Mouse (Mus musculus): ENCODE data around the gene Rab21. TPM values are rescaled to one million over a fixed set of nuclear protein-coding genes. Genes with fewer than 3 reads are reported as not detected.
A peak's percentile ranks its signal among the peaks of the same experiment; 100 is the strongest.

Rab21 gene
- polyA plus RNA-seq, 1 experiment from 2014 or later = 7.0 TPM

GRCm38 (mm10) chr10:115350810-115351397, 35.5 kb upstream of the Rab21 start:
- H3K4me3 ChIP-seq (ENCODE audit: low read length) = no peak overlapping the region
- no peak overlapping the region for H3K27ac ChIP-seq (ENCODE audit: low read depth, low read length)
- peaks cover 8% of the 10 kb centered on the region for H3K36me3 ChIP-seq (ENCODE audit: control insufficient read depth, insufficient read depth, low read length)
- H3K4me1 ChIP-seq (ENCODE audit: control insufficient read depth, insufficient read depth, low read depth, low read length) = no peaks in the 10 kb centered on the region
- H3K27me3 ChIP-seq (replicated peaks; ENCODE audit: control insufficient read depth, insufficient read depth, low read length) = no peaks in the 10 kb centered on the region
- no peak overlapping the region for H3K9ac ChIP-seq (ENCODE audit: low read depth, low read length)
- no peak for ATAC-seq
- H3K9me3 ChIP-seq (ENCODE audit: control insufficient read depth, low read length) = no peaks in the 10 kb centered on the region
- WGBS = 86% methylated on average over 2 of the region's 2 CpGs
- no peak overlapping the region for H3K4me2 ChIP-seq (ENCODE audit: low read length)

GRCm38 (mm10) chr10:115349509-115349908, 34.1 kb upstream of the Rab21 start:
- Histone ChIP-seq H3K27ac (ENCODE audit: low read depth, low read length) (no peak overlapping the region), H3K9me3 (ENCODE audit: control insufficient read depth, low read length) (no peaks in the 10 kb centered on the region), H3K4me3 (ENCODE audit: low read length) (no peak overlapping the region), H3K9ac (ENCODE audit: low read depth, low read length) (no peak overlapping the region), H3K4me2 (ENCODE audit: low read length) (no peak overlapping the region), H3K36me3 (ENCODE audit: control insufficient read depth, insufficient read depth, low read length) (peaks cover 8% of the 10 kb centered on the region; the same call in 1 of the 2 replicates), H3K27me3 (replicated peaks; ENCODE audit: control insufficient read depth, insufficient read depth, low read length) (no peaks in the 10 kb centered on the region), H3K4me1 (ENCODE audit: control insufficient read depth, insufficient read depth, low read depth, low read length) (no peaks in the 10 kb centered on the region)
- 84% methylated on average over 7 of the region's 7 CpGs for WGBS
- no peak for ATAC-seq

GRCm38 (mm10) chr10:115349029-115349428, 33.6 kb upstream of the Rab21 start:
- Histone ChIP-seq H3K4me2 (ENCODE audit: low read length) (no peak overlapping the region), H3K36me3 (ENCODE audit: control insufficient read depth, insufficient read depth, low read length) (peaks cover 8% of the 10 kb centered on the region; the same call in 1 of the 2 replicates), H3K4me3 (ENCODE audit: low read length) (no peak overlapping the region), H3K9ac (ENCODE audit: low read depth, low read length) (no peak overlapping the region), H3K27ac (ENCODE audit: low read depth, low read length) (no peak overlapping the region), H3K4me1 (ENCODE audit: control insufficient read depth, insufficient read depth, low read depth, low read length) (no peaks in the 10 kb centered on the region), H3K27me3 (replicated peaks; ENCODE audit: control insufficient read depth, insufficient read depth, low read length) (no peaks in the 10 kb centered on the region), H3K9me3 (ENCODE audit: control insufficient read depth, low read length) (no peaks in the 10 kb centered on the region)
- ATAC-seq = peak; percentile 52
- 58% methylated on average over 10 of the region's 10 CpGs for WGBS

DNA sequence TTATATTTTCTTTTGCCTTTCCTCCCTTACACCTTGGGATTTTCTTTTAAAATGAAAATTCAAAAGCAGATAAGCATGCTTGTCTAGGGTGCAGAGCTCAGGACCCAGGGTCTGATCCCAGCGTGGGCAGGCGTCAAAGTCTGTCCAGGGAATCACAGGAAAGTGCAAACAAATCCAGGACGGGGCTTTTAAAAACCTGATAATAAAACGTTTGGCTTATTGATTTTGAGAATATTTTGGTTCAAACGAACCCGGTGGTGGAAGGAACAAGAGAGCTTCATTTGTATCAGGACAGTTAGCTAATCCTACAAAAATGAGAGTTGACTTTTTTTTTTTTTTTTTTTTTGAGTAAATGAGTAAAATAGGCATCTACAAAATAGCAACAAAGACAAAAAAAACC, 32.7 kb upstream of the Rab21 start:
- no peaks in the 10 kb centered on the region for H3K4me1 ChIP-seq (ENCODE audit: control insufficient read depth, insufficient read depth, low read depth, low read length)
- no peak overlapping the region for H3K4me2 ChIP-seq (ENCODE audit: low read length)
- WGBS = 88% methylated on average over 6 of the region's 6 CpGs
- H3K4me3 ChIP-seq (ENCODE audit: low read length) = no peak overlapping the region
- no peak overlapping the region for H3K27ac ChIP-seq (ENCODE audit: low read depth, low read length)
- ATAC-seq = no peak
- H3K9ac ChIP-seq (ENCODE audit: low read depth, low read length) = no peak overlapping the region
- no peaks in the 10 kb centered on the region for H3K9me3 ChIP-seq (ENCODE audit: control insufficient read depth, low read length)
- peaks cover 8% of the 10 kb centered on the region; the same call in 1 of the 2 replicates for H3K36me3 ChIP-seq (ENCODE audit: control insufficient read depth, insufficient read depth, low read length)
- no peaks in the 10 kb centered on the region for H3K27me3 ChIP-seq (replicated peaks; ENCODE audit: control insufficient read depth, insufficient read depth, low read length)

GRCm38 (mm10) chr10:115346444-115346843, 31.1 kb upstream of the Rab21 start:
- H3K4me2 ChIP-seq (ENCODE audit: low read length) = no peak overlapping the region
- no peak overlapping the region for H3K4me3 ChIP-seq (ENCODE audit: low read length)
- no peaks in the 10 kb centered on the region for H3K27me3 ChIP-seq (replicated peaks; ENCODE audit: control insufficient read depth, insufficient read depth, low read length)
- no peak overlapping the region for H3K27ac ChIP-seq (ENCODE audit: low read depth, low read length)
- H3K36me3 ChIP-seq (ENCODE audit: control insufficient read depth, insufficient read depth, low read length) = peaks cover 16% of the 10 kb centered on the region
- no peak for ATAC-seq
- H3K4me1 ChIP-seq (ENCODE audit: control insufficient read depth, insufficient read depth, low read depth, low read length) = no peaks in the 10 kb centered on the region
- H3K9me3 ChIP-seq (ENCODE audit: control insufficient read depth, low read length) = no peaks in the 10 kb centered on the region
- H3K9ac ChIP-seq (ENCODE audit: low read depth, low read length) = no peak overlapping the region

- Histone ChIP-seq H3K9ac (ENCODE audit: low read depth, low read length) (no peak overlapping the region), H3K4me3 (ENCODE audit: low read length) (no peak overlapping the region), H3K27me3 (replicated peaks; ENCODE audit: control insufficient read depth, insufficient read depth, low read length) (no peaks in the 10 kb centered on the region), H3K4me2 (ENCODE audit: low read length) (no peak overlapping the region), H3K36me3 (ENCODE audit: control insufficient read depth, insufficient read depth, low read length) (peaks cover 16% of the 10 kb centered on the region), H3K27ac (ENCODE audit: low read depth, low read length) (no peak overlapping the region), H3K9me3 (ENCODE audit: control insufficient read depth, low read length) (no peaks in the 10 kb centered on the region), H3K4me1 (ENCODE audit: control insufficient read depth, insufficient read depth, low read depth, low read length) (no peaks in the 10 kb centered on the region)
- no peak for ATAC-seq
- 88% methylated on average over 4 of the region's 4 CpGs for WGBS
These were observed 27.5 kb upstream of the Rab21 start for GRCm38 (mm10) chr10:115342771-115343425.

GRCm38 (mm10) chr10:115339820-115340328, 24.5 kb upstream of the Rab21 start:
- H3K9me3 ChIP-seq (ENCODE audit: control insufficient read depth, low read length) = no peaks in the 10 kb centered on the region
- no peak overlapping the region for H3K4me2 ChIP-seq (ENCODE audit: low read length)
- 95% methylated on average over 7 of the region's 7 CpGs for WGBS
- ATAC-seq = no peak
- no peaks in the 10 kb centered on the region for H3K27me3 ChIP-seq (replicated peaks; ENCODE audit: control insufficient read depth, insufficient read depth, low read length)
- H3K4me1 ChIP-seq (ENCODE audit: control insufficient read depth, insufficient read depth, low read depth, low read length) = no peaks in the 10 kb centered on the region
- no peak overlapping the region for H3K4me3 ChIP-seq (ENCODE audit: low read length)
- H3K36me3 ChIP-seq (ENCODE audit: control insufficient read depth, insufficient read depth, low read length) = peaks cover 8% of the 10 kb centered on the region
- no peak overlapping the region for H3K27ac ChIP-seq (ENCODE audit: low read depth, low read length)
- H3K9ac ChIP-seq (ENCODE audit: low read depth, low read length) = no peak overlapping the region

- H3K27me3 ChIP-seq (replicated peaks; ENCODE audit: control insufficient read depth, insufficient read depth, low read length) = no peaks in the 10 kb centered on the region
- no peaks in the 10 kb centered on the region for H3K9me3 ChIP-seq (ENCODE audit: control insufficient read depth, low read length)
- peaks cover 2% of the 10 kb centered on the region; the same call in 1 of the 2 replicates for H3K36me3 ChIP-seq (ENCODE audit: control insufficient read depth, insufficient read depth, low read length)
- no peaks in the 10 kb centered on the region for H3K4me1 ChIP-seq (ENCODE audit: control insufficient read depth, insufficient read depth, low read depth, low read length)
- H3K9ac ChIP-seq (ENCODE audit: low read depth, low read length) = no peak overlapping the region
- H3K4me3 ChIP-seq (ENCODE audit: low read length) = no peak overlapping the region
- no peak overlapping the region for H3K4me2 ChIP-seq (ENCODE audit: low read length)
- 88% methylated on average over 4 of the region's 4 CpGs for WGBS
- no peak for ATAC-seq
- H3K27ac ChIP-seq (ENCODE audit: low read depth, low read length) = no peak overlapping the region
These were observed 21.5 kb upstream of the Rab21 start for GRCm38 (mm10) chr10:115336901-115337300.

DNA sequence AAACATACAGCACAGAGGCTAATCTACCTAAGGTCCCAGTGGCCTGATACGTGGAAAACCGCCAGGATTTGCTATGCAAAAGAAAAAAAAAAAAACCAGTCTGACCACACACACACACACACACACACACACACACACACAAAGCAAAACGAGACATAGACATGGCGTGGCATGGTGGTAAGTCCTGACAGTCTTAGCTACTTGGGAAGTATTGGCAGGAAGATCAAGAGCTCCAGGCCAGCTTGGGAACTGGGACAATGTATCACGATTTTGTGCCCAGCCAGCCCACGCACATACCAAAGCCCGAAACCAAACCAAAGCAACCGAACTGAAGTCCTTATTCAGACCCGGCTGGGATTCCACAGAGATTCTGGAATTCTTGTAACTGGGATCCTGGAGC, 18.1 kb upstream of the Rab21 start:
- no peak for ATAC-seq
- H3K4me3 ChIP-seq (ENCODE audit: low read length) = no peak overlapping the region
- WGBS = 84% methylated on average over 9 of the region's 9 CpGs
- H3K9ac ChIP-seq (ENCODE audit: low read depth, low read length) = no peak overlapping the region
- no peaks in the 10 kb centered on the region for H3K4me1 ChIP-seq (ENCODE audit: control insufficient read depth, insufficient read depth, low read depth, low read length)
- no peak overlapping the region for H3K4me2 ChIP-seq (ENCODE audit: low read length)
- no peaks in the 10 kb centered on the region for H3K9me3 ChIP-seq (ENCODE audit: control insufficient read depth, low read length)
- H3K27ac ChIP-seq (ENCODE audit: low read depth, low read length) = no peak overlapping the region
- H3K27me3 ChIP-seq (replicated peaks; ENCODE audit: control insufficient read depth, insufficient read depth, low read length) = no peaks in the 10 kb centered on the region
- H3K36me3 ChIP-seq (ENCODE audit: control insufficient read depth, insufficient read depth, low read length) = no peaks in the 10 kb centered on the region

All from hindbrain, embryonic 16.5 days (tissue).